Mouse (Mus musculus) spleen, postnatal 36 days (tissue): ENCODE results near the gene Gm10837.

Source experiments
- DNase-seq, 2 experiments: peaks; one replicate each; pipeline ENCODE4 v3.0.0; 2022; ENCODE audit warnings: low spot score in 2 of 2, mixed read lengths in 1 of 2

Gm10837 gene

DNA sequence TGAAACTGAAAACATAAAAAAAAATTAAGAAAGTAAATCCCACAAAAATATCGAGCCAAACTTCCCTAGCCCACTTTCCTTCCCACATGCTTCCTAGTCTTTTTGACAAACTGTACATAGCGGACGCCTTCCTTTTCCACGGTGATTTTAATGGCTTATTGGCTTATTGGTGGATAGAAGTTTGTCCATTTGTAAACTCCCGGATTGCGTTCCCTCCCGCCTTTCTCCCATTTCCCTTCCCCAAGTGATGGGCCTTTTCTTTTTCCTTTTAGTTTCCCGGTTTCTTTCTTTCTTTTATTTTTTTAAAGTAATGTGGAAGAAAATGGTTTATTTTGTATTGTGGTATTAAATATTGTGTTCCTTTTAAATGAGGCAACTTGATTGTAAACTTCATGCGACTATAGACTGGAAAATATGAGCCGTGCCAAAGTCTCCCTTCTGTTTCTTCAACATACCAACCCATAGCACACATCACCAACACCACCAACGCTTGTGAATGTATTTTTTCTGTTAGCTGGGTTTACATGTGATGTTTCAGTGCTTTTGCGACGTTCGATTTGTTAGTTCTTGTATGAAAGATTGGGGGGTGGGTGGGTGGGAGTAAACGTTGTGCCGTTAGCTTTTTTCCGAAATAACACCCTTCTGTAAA, 10.8 kb upstream of the Gm10837 start:
- no peak for DNase-seq

GRCm38 (mm10) chr14:122480355-122480754, 10.0 kb upstream of the Gm10837 start:
- no peak for DNase-seq

- no peak for DNase-seq
Measured at GRCm38 (mm10) chr14:122481181-122481580, 9.2 kb upstream of the Gm10837 start.

GRCm38 (mm10) chr14:122482081-122483023, 8.0 kb upstream of the Gm10837 start:
- no peak for DNase-seq

GRCm38 (mm10) chr14:122483024-122483385, 7.4 kb upstream of the Gm10837 start:
- no peak for DNase-seq

DNA sequence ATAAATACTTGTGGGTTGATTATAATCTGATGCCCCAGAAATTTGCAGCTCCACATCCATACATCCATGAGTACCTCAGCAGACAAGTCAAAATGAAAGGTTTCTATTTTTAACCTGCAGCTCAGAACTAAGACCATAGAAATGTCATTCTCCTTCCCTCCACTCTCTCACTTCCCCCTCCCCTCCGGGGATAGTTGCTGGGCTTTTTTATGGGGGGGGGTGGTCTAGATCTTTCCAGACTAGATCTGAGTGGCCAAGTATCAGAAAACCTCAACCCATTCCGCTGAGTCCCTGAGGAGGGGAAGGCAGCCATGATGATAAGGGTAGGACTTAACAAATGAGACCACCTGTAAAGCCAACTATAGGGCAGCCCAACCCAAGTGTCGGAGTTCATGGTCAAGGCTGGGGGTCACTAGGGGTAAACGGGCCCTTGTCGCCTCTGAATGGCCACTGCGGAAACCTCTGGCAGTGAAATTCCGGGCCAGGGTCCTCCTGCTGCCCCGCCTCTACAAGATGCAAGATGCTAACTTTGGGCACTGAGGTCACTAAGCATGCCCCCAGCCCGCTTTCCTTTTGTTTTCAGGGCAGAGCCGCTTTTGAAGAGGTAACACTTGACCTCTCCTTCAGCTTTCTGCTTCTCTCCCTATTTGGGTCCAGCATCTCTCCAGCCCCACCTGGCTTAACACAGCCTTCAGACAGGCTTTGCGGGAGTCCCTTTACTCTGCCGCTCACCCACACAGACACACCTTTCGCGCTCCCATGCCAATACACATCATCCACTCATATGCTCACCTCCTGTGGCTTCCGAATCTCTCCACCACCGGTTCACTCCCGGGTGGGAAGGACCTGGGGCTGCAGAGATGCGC, 6.6 kb upstream of the Gm10837 start:
- no peak for DNase-seq

- DNase-seq = no peak
Measured at GRCm38 (mm10) chr14:122484458-122484843, 5.9 kb upstream of the Gm10837 start.

DNA sequence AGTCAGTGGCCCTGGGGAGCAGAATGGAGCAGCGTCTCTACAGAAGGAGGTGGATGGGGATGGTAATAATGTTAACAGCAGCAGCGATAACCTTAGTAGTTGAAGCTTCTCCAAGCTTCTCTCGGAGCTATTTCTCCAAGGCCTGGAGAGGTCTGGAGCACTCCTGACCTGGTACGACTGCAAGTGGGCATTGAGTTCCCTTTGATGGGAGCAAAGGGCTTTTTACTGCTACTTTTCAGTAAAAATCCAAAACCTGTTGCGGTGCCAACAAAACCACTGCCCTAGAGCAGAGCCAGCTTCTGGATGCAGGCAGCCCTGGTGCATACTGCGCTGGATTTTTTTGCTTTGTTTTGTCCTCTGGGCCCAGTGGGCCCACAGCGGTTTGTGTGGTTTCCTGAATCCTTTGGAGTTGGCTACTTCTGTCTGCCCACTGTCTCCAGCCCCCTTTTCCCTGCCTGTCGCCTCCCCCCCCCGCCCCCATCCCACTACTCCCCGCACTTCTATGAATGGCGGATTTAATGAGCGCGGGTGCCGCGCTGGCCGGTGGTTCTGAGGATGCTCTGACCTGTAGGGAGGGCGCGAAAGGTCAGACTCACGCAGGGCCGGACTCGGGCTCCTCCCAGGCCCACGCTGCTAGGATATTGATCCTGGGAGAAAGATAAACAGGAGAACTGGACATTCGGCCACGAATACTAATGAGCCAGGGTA, 5.4 kb upstream of the Gm10837 start:
- DNase-seq = no peak

GRCm38 (mm10) chr14:122485635-122486181, 4.7 kb upstream of the Gm10837 start:
- DNase-seq = no peak

- DNase-seq = no peak
Measured at GRCm38 (mm10) chr14:122486611-122487010, 3.8 kb upstream of the Gm10837 start.

DNA sequence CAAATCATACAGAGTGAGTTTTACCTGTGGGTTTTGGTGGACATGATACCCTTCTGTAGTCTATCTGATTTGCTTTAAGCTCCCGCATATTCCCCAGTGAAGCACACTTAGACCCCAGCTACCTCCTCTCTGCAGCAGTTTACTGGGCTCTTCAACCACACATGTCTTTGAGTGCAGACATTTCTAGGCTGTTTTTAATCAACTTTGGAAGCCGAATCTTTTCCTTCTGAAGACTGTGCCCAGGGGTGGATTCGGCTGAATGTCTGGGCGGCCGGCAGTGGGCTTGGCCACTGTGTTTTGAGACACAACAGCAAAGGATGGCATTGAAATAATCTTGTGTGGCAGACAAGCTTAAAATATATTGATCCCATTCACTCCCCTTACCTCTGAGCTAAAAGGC, 3.0 kb upstream of the Gm10837 start:
- no peak for DNase-seq

DNA sequence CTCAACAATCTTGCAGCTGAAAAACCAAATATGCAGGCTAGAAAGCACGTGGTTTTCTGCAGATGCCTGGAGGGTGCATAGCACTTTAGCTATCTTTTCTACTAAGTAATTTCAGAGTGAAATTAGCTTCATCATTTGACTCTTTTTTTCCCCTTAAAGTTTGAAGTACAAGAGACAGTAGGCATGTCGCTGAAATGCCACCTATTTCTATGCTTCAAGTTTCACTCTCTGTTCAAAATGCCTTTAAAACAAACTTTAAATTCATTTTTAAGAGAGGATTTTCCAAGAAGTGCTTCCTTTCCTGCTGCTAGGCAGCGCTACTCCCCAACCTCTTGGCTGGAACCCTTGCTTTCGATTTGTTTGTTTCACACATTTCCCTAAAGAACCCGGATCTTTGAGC, 1.3 kb upstream of the Gm10837 start:
- no peak for DNase-seq

- no peak for DNase-seq
Measured at GRCm38 (mm10) chr14:122489686-122490414, 536 bp upstream of the Gm10837 start.

GRCm38 (mm10) chr14:122491521-122491920, 1.1 kb downstream of the Gm10837 start:
- no peak for DNase-seq

- no peak for DNase-seq
Measured at GRCm38 (mm10) chr14:122492015-122492414, 1.6 kb downstream of the Gm10837 start.

- no peak for DNase-seq
Measured at GRCm38 (mm10) chr14:122509058-122509457, 18.7 kb downstream of the Gm10837 start.

DNA sequence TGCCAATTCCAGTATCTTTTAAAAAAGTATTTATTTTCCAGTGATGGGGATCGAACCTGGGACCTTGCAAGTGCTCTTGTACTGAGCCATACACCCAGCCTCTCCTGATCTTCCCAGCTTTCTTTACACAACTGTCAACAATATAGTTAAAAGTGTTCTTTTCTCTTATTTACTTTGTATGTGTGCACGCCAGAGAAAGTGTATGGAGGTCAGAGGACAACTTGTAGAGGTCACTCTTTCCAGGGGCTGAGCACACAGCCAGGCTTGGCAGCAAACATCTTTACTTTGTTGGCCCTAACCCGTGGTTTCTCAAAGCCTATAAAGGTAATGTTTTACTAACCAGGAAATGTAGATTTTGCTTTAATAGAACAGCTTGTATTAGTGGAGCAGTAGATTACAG, 21.1 kb downstream of the Gm10837 start:
- no peak for DNase-seq

GRCm38 (mm10) chr14:122513511-122514036, 23.2 kb downstream of the Gm10837 start:
- no peak for DNase-seq

GRCm38 (mm10) chr14:122528475-122528874, 38.1 kb downstream of the Gm10837 start:
- no peak for DNase-seq
